In the genomic region with DNA sequence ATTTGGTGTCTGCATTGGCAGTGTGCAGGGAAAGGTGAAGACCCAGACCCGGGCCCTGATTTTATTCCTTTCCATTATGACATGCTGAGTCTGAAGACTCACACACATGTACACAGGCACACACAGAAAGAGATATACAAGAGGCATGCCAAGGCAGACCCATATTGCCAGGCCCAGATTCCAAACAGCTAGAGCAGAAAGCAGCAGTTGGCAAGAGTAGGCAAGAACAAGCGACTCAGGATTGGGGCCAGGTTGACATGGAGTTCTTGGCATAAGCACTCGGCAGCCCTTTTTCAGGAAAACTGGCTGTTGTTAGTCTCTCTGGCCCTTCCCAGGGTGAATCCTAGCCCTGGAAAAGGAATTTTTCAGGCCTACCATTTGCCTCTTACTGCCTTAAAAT, we compare ENCODE assay signal across 9 mouse cellular contexts.
A peak's percentile ranks its signal among the peaks of the same experiment; 100 is the strongest.
DNase-seq lines count a peak whose midpoint lies in the region.
"Had no signal": no experiment of that assay in that cellular context is flagged by ENCODE, and none has a peak within 500 bp of the region (broad histone marks: within the 10 kb centered on the region; RNA-seq: fewer than 3 reads in every experiment).

No protein-coding gene starts in this region.

- intact Hi-C loops in gastrocnemius, postnatal 36 days (cut with DNase I), result no loop called here

- peak; percentile 42 for DNase-seq in gastrocnemius, postnatal 25 days
- DNase-seq in gastrocnemius, postnatal 36 days, result no peak
- DNase-seq in right cerebral cortex, postnatal 4 days, result peak; percentile 34
- DNase-seq in right cerebral cortex, adult 2 months (ENCODE audit: low spot score in 2 of 2), result no peak
- DNase-seq in cerebellum, postnatal 25 days, result peak; percentile 68 to 84
- DNase-seq in urinary bladder, adult 18-20 months (ENCODE audit: low spot score in 2 of 2), result no peak
- DNase-seq in testis, postnatal 14 days (ENCODE audit: low spot score), result no peak
- DNase-seq in spleen, postnatal 36 days (ENCODE audit: low spot score in 2 of 2), result no peak
- DNase-seq: thymus, postnatal 25 days had no signal

Comparison
In these comparisons a context has a peak if more than half of its experiments do, and no peak if none do; other contexts are left out.
1. DNase-seq: peak in gastrocnemius, postnatal 25 days (single experiment), right cerebral cortex, postnatal 4 days (single experiment) and cerebellum, postnatal 25 days (2 of 2); none in gastrocnemius, postnatal 36 days (0 of 2), right cerebral cortex, adult 2 months (0 of 2), urinary bladder, adult 18-20 months (0 of 2), testis, postnatal 14 days (single experiment) and spleen, postnatal 36 days (0 of 2).